In the genomic region with DNA sequence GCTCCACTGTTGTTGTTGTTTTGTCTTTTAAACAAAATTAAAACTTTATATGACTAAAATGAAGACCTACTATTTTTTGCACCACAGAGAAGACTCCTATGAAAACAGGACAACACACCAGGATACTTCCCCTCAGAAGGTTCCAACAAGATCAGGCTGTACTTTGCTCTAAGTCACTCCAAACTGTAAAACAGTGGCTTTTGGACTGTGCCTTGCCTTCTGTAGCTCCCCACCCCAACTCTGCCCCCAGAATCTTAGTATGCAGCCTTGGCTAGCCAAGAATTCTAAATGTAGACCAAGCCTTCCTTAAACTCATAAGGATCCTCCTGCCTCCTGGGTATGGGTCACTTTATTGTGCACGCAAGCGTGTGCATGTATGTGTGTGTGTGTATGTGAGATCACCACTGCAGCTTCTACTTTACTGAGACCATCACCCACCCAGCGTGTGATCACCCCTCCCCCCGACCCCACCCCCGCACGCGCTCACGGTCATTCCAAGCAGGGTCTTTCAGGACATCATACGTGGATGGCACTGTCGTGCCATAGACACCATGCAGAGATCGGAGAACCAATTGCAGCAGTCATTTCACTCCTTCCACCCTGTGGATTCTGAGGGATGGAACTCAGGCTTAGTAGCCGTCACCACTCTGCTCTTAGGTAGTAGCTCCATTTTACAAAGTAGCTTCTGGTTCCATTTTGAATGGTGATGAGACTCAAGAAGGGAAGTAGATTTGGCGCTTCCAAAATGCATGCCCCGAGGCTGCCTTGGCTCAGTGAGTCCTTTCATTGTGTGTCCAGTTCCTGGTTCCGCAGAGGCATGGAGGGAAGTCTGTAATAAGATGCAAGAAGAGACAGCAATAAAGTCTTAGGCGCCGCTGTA, we compare ENCODE assay signal across 8 mouse cellular contexts. TPM values are rescaled to one million over a fixed set of nuclear protein-coding genes. Genes with fewer than 3 reads are reported as not detected.
DNase-seq lines count a peak whose midpoint lies in the region; ATAC-seq and TF ChIP-seq lines count a peak whose summit lies in the region.

No protein-coding gene starts in this region.

- no peak for DNase-seq in layer of hippocampus, adult 2 months (ENCODE audit: low spot score in 2 of 2)
- no peak for DNase-seq in layer of hippocampus, postnatal 10 days (ENCODE audit: low spot score in 2 of 2)
- peak; percentile 56 for DNase-seq in embryo, embryonic 11 days
- no peak for DNase-seq in hindbrain, embryonic 11.5 days (ENCODE audit: low spot score)
- DNase-seq in adrenal gland, postnatal 25 days = no peak
- no peak for DNase-seq in urinary bladder, adult 18-20 months (ENCODE audit: low spot score in 2 of 2)
- DNase-seq in urinary bladder, adult 2 months (ENCODE audit: low spot score) = no peak

- H3K36me3 ChIP-seq in hindbrain, embryonic 11.5 days (ENCODE audit: control insufficient read depth, insufficient read depth, low read length) = no peaks in the 10 kb centered on the region
- peaks cover 41% of the 10 kb centered on the region for H3K36me3 ChIP-seq in megakaryocyte, embryonic 14.5 days (replicated peaks; ENCODE audit: low read length)

- WGBS in hindbrain, embryonic 11.5 days = 8% methylated on average over 17 of the region's 17 CpGs

- H3K27me3 ChIP-seq in hindbrain, embryonic 11.5 days (ENCODE audit: control insufficient read depth, insufficient read depth, low read length) = no peaks in the 10 kb centered on the region; the same call in 1 of the 2 replicates
- no peaks in the 10 kb centered on the region for H3K27me3 ChIP-seq in megakaryocyte, embryonic 14.5 days (replicated peaks)

- H3K9me3 ChIP-seq in hindbrain, embryonic 11.5 days (ENCODE audit: control insufficient read depth, low read length) = no peaks in the 10 kb centered on the region
- H3K9me3 ChIP-seq in megakaryocyte, embryonic 14.5 days = no peaks in the 10 kb centered on the region

- H3K4me2 ChIP-seq in hindbrain, embryonic 11.5 days (replicated peaks; ENCODE audit: low read depth, low read length) = peak overlapping the region; percentile 54

- ATAC-seq in hindbrain, embryonic 11.5 days (ENCODE audit: low FRiP score) = peak; percentile 28

- peaks cover 4% of the 10 kb centered on the region for H3K4me1 ChIP-seq in hindbrain, embryonic 11.5 days (replicated peaks; ENCODE audit: control insufficient read depth, insufficient read depth, low read length)
- peaks cover 67% of the 10 kb centered on the region for H3K4me1 ChIP-seq in megakaryocyte, embryonic 14.5 days

- peak overlapping the region; percentile 97 for H3K9ac ChIP-seq in hindbrain, embryonic 11.5 days (ENCODE audit: low read depth, low read length)

- H3K4me3 ChIP-seq in layer of hippocampus, adult 2 months = peak overlapping the region; percentile 58
- H3K4me3 ChIP-seq in hindbrain, embryonic 11.5 days (ENCODE audit: low read depth, low read length) = peak overlapping the region; percentile 72
- H3K4me3 ChIP-seq in megakaryocyte, embryonic 14.5 days (replicated peaks) = peak overlapping the region; percentile 97

- H3K27ac ChIP-seq in layer of hippocampus, adult 2 months = peak overlapping the region; percentile 89
- peak overlapping the region; percentile 83 for H3K27ac ChIP-seq in hindbrain, embryonic 11.5 days (ENCODE audit: low read depth, low read length)

- TF ChIP-seq CTCF in layer of hippocampus, adult 2 months (conservative IDR thresholded peaks at IDR 0.05) = no peak

RNA-seq across cellular contexts. Expression of gene Mgat4b, which starts 13.3 kb away (rescaled TPM):
- 10 to 100 TPM; 91.2 to 93.0 TPM for total RNA-seq in layer of hippocampus, adult 2 months (2021)
- total RNA-seq in layer of hippocampus, postnatal 10 days (2021) = 100 to 1,000 TPM; 201 to 243 TPM
- 17.9 and 19.6 TPM in 2 replicates for polyA plus RNA-seq in hindbrain, embryonic 11.5 days (2014; fragmentation: Nextera tagmentation; extraction: Ambion mirVana)
- 119 and 130 TPM in 2 replicates for polyA plus RNA-seq in megakaryocyte, embryonic 14.5 days (2012; ENCODE audit: insufficient read depth, low replicate concordance)
- 138 and 161 TPM in 2 replicates for total RNA-seq in adrenal gland, postnatal 25 days (2021)
- 47.4 and 54.3 TPM in 2 replicates for polyA plus RNA-seq in urinary bladder, adult 2 months (2012; rRNA removed)

RNA-seq across cellular contexts. Expression of gene Sqstm1, which starts 13.4 kb away (rescaled TPM):
- total RNA-seq in layer of hippocampus, adult 2 months (2021) = 100 to 1,000 TPM; 444 to 465 TPM
- total RNA-seq in layer of hippocampus, postnatal 10 days (2021) = 100 to 1,000 TPM; 302 to 324 TPM
- polyA plus RNA-seq in hindbrain, embryonic 11.5 days (2014; fragmentation: Nextera tagmentation; extraction: Ambion mirVana) = 165 and 188 TPM in 2 replicates
- 154 and 155 TPM in 2 replicates for polyA plus RNA-seq in megakaryocyte, embryonic 14.5 days (2012; ENCODE audit: insufficient read depth, low replicate concordance)
- 784 and 1,020 TPM in 2 replicates for total RNA-seq in adrenal gland, postnatal 25 days (2021)
- polyA plus RNA-seq in urinary bladder, adult 2 months (2012; rRNA removed) = 317 and 373 TPM in 2 replicates

RNA-seq across cellular contexts. Expression of gene Ltc4s, which starts 14.4 kb away (rescaled TPM):
- 1 to 10 TPM; 6.8 to 9.3 TPM for total RNA-seq in layer of hippocampus, adult 2 months (2021)
- 10 to 100 TPM in 1 of 2 experiments, 1 to 10 TPM in 1; 9.9 to 15.5 TPM for total RNA-seq in layer of hippocampus, postnatal 10 days (2021)
- 0.94 and 1.3 TPM in 2 replicates for polyA plus RNA-seq in hindbrain, embryonic 11.5 days (2014; fragmentation: Nextera tagmentation; extraction: Ambion mirVana)
- 10.5 and 22.9 TPM in 2 replicates for polyA plus RNA-seq in megakaryocyte, embryonic 14.5 days (2012; ENCODE audit: insufficient read depth, low replicate concordance)
- total RNA-seq in adrenal gland, postnatal 25 days (2021) = 6.2 and 7.5 TPM in 2 replicates
- 16.8 and 36.1 TPM in 2 replicates for polyA plus RNA-seq in urinary bladder, adult 2 months (2012; rRNA removed)

RNA-seq across cellular contexts. Expression of gene Mrnip, which starts 49.8 kb away (rescaled TPM):
- 10 to 100 TPM; 12.7 to 15.8 TPM for total RNA-seq in layer of hippocampus, adult 2 months (2021)
- 10 to 100 TPM; 20.5 to 21.3 TPM for total RNA-seq in layer of hippocampus, postnatal 10 days (2021)
- polyA plus RNA-seq in hindbrain, embryonic 11.5 days (2014; fragmentation: Nextera tagmentation; extraction: Ambion mirVana) = 21.9 and 22.4 TPM in 2 replicates
- polyA plus RNA-seq in megakaryocyte, embryonic 14.5 days (2012; ENCODE audit: insufficient read depth, low replicate concordance) = 3.7 TPM in 1 of 2 replicates, not detected in the other
- total RNA-seq in adrenal gland, postnatal 25 days (2021) = 10.5 and 15.0 TPM in 2 replicates
- polyA plus RNA-seq in urinary bladder, adult 2 months (2012; rRNA removed) = 8.7 and 11.5 TPM in 2 replicates
